Mouse (Mus musculus) testis, postnatal 14 days (tissue): ENCODE results near the gene Arpin.

Experiments used
- DNase-seq: peaks from one replicate; pipeline ENCODE4 v3.0.0; 2021; ENCODE audit warnings: low spot score

The Arpin gene

GRCm38 (mm10) chr7:79892576-79893428 lies 42.4 kb downstream of the Arpin start:
- no peak for DNase-seq

- DNase-seq = no peak
These were observed 44.5 kb downstream of the Arpin start for GRCm38 (mm10) chr7:79890436-79891221.

GRCm38 (mm10) chr7:79888603-79889002 lies 46.6 kb downstream of the Arpin start:
- DNase-seq = no peak

DNA sequence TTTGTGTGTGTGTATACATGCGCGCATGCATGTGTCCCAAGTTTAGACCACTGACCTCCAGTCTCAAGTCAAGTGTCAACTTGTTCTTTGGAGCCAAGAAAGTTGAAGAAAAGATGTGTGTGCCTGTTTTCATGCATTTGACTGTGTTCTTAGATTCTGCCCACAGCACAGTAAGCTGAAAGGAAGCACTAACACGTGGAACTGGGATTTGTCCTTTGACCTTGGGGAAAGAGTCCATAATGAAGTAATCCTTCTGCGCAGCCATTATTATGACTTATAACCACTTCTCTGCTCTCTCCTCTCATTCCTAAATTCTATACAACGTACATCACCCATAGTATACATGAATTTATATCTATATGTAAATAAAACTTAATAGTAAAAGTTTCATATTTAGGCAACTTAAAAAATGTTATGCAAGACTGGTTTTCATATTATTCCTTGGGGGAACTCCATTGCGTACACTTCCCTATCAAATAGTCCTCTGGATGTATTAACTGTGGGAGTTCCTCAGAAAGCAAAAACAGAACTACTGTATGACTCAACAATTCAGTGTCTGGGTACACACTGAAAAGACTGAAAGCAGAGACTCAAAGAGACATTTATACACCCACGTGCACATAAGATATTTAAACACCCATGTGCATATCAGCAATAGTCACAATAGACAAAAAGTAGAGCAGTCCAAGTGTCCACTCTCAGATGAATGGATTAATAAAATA lies 51.4 kb downstream of the Arpin start:
- DNase-seq = no peak

DNA sequence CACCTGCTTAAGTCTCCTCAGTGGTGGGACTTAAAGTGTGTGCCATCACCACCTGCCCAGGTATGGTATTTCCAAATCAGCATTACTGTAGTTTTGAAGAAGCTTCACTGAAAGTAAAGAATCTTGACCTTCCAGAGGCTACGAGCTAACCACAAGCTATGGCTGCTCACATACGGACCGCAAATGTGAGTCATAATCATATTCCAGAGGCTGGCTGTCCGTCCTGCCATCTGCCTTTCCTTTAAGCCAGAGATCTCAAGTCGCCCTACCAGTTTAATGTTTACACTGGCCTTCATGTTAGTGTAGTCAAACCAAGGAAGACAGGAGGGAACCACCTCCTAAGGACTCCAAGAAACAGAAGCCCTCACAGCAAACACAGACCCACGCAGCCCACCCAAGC lies 53.3 kb downstream of the Arpin start:
- no peak for DNase-seq

DNA sequence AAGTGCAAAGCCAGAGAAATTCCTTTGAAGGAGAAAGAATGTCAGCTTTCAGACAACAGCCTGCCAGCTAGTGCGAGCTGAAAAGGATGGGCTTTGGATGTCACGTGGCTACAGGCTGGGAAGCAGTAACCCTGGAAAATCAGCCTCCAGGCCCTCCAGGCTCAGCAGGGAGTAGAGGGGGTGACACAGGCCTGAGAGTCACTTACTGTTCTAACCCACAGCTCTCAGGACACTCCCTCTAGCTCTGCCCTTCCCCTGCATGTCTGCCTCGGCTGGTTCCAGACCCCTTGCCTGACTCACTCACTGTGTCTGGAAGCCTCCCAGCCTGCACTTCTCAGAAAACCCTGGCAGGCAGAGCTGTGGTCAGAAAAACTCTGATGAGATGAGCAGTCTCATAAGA lies 54.2 kb downstream of the Arpin start:
- no peak for DNase-seq

GRCm38 (mm10) chr7:79880033-79880432 lies 55.1 kb downstream of the Arpin start:
- no peak for DNase-seq

DNA sequence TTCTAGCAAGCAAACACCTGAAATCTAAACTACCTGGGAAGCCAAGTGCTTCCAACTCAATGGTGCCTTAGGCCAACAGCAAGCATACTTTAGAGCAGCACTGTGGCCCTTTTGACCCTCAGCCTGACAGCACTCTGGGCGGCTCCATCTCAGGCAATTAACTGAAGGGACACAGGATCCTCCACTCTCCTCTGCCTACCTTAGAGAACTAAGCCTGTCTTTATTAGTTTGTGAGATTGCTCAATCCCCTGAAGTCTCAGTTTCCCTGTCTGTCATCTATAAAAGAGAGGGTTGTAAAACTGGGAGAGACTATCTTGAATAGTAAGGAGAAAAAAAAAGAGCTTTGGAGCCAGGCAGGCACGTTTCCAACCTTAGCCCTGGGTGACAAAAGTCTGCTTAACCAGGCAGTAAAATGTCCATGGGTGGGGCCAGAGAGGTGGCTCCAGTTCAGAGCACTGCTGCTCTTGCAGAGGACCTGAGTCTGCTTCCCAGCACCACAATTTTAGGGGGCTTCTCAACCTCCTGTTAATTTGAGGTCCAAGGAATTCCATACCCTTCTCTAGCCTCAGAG lies 56.6 kb downstream of the Arpin start:
- DNase-seq = no peak
